Mouse (Mus musculus): ENCODE measurements around the gene Sod1. TPM values are rescaled to one million over a fixed set of nuclear protein-coding genes. Genes with fewer than 3 reads are reported as not detected.

The Sod1 gene
- 100 to 1,000 TPM; 354 to 355 TPM for total RNA-seq (2021)

DNA sequence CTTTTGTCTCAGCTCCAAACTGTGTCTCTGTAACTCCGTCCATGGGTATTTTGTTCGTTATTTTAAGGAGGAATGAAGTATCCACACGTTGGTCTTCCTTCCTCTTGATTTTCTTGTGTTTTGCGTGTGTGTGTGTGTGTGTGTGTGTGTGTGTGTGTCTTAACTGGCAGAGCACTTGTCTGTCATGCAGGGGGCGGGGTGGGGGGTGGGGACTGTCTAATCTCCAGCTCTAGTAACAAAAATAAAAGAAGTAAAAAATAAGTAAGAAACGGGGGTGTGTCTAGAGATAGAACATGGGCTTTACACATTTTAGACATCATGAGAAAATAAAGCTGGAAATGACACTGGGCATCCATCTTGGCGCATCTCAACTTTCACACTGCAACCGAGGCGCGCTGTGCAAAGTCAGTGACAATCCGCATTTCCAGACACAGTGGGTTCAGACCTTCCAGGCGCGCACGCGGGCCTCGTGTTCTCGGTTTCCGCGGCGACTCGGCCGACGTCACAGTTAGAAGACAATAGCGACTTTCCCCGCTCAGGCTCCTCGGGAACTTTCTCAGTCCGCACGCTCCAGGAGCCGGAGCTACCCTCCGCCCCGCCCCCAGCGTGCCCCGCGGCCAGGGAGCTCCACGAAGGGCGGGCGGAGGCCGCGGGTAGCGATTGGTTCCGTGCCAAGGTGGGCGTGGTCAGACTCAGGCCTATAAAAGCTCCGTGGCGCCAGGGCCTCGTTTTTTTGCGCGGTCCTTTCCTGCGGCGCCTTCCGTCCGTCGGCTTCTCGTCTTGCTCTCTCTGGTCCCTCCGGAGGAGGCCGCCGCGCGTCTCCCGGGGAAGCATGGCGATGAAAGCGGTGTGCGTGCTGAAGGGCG lies at the start of gene Sod1:
Gene Sod1 (plus strand): TSS at position 729 of the 866 bp plus-strand sequence.
- DNase-seq (ENCODE audit: extremely low spot score in 1 of 2, low spot score in 2 of 2) = peak; percentile 90 to 96
- intact Hi-C loops (cut with DNase I) = no loop called here

DNA sequence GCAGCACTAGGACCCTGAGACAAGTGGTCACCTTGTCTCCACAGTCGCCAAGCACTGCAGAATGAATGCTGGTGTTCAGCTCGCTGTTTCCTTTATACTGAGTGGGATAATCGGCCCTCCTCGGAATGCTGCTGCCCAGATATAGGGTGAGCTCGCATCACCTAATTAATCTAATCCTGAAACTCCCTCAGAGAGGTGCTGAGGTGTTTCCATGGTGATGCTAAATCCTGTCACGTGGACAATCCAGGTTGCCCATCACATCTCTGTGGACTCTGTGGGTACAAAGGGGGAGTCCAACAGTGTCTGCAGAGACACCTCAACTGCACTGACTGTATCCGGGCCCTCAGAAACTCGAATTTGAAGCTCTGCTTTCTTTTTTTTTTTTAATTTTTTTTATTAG lies 49.1 kb upstream of the Sod1 start:
- DNase-seq (ENCODE audit: extremely low spot score in 1 of 2, low spot score in 2 of 2) = no peak
- intact Hi-C loops (cut with DNase I) = no loop called here

DNA sequence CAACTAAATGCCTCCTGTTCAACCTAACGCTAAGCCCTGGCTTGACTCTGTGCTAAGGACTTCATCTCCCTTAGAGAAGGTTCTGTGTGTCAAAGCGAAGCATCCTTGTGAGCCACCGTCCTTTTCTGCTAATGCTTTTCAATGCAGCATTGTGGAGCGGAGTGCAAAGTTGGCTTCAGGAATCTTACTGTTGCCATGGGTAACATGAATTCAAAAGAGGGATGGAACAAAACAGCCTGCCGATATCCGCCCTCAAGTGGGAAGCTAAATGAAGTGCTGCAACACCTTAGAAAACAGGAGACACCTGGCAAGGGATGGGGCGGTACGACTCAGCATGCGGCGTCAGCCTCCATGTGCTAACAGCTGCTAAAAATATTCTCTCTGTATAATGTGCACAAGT lies 44.1 kb upstream of the Sod1 start:
- intact Hi-C loops (cut with DNase I) = no loop called here

DNA sequence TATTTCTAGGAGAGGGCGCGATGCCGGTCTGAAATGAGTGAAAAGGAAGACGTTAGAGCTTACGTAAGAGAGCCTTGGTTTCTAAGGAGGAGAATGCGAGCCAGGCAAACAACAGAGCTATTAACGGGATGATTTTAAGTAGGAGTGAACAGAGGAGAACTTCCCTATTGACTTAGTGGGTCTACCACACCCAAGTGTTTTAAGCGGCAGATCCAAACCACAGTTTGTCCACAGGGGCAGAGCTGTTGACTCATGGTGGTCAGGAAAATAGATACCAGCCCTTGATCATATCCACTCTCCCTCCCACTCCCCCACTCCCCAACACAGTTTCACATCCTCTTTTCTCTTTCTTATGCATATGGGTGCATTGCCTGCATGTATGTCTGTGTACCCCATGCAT lies 43.1 kb upstream of the Sod1 start:
- no peak for DNase-seq (ENCODE audit: extremely low spot score in 1 of 2, low spot score in 2 of 2)
- intact Hi-C loops (cut with DNase I) = no loop called here

More for the DNA sequence above, 44.1 kb upstream of the Sod1 start:
- DNase-seq (ENCODE audit: extremely low spot score in 1 of 2, low spot score in 2 of 2) = peak in 1 of 2 experiments; percentile 59

DNA sequence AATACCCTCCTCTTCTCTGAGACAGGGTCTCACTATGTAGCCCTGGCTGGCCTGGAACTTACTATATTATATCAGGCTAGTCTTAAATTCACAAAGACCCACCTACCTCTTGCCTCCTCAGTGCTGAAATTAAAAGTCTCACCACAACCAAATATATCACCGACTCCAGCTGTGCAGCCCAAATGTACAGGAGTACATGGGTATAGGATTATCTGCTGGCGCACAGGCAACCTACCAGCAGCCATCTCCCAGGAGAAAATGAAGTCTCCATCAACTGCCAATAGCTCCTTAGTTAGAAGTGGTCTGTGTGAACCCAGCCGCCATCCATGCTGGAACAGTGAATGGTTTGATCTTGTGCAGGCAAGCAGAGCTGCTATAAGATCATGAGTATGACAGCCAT lies 42.1 kb upstream of the Sod1 start:
- no peak for DNase-seq (ENCODE audit: extremely low spot score in 1 of 2, low spot score in 2 of 2)
- intact Hi-C loops (cut with DNase I) = no loop called here

DNA sequence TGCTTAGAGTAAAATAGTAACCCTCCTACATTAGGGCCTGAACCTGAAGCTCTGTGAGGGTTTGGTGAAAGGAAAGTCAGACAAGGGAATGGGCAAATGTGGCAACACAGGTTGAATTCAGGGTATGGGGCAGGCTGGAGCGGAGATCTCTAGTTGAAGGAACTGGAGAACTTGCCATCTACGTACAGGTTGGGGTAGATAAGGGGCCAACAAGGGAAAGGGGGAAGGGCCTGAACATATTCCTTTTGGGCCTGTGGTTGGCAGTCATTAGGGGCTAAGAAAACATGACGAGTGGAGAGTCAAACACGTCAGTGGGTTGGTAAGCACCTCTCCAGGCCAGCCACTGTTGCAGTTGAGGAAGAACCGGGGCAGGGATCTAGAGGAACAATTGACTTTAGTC lies 40.7 kb upstream of the Sod1 start:
- DNase-seq (ENCODE audit: extremely low spot score in 1 of 2, low spot score in 2 of 2) = no peak
- intact Hi-C loops (cut with DNase I) = no loop called here

DNA sequence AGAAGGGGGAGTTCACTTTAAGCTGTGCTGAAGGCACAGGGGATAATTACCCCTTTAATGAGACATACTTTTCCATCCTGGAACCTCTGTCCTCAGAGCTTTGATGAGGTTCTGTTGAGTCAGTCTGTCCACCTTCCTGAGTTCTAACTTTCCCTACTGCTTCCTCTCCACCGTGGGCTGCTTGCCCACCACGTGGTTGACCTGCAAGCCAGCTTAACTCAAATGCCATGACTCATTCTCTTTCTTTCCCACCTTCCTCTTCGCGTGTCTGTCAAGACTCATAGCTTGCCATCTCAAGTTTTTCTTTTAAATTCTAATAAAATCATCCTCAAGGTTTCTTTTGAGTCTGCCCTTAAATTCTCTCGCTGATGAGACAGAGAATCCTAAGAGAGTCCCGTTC lies 39.6 kb upstream of the Sod1 start:
- intact Hi-C loops (cut with DNase I) = no loop called here
- DNase-seq (ENCODE audit: extremely low spot score in 1 of 2, low spot score in 2 of 2) = no peak

DNA sequence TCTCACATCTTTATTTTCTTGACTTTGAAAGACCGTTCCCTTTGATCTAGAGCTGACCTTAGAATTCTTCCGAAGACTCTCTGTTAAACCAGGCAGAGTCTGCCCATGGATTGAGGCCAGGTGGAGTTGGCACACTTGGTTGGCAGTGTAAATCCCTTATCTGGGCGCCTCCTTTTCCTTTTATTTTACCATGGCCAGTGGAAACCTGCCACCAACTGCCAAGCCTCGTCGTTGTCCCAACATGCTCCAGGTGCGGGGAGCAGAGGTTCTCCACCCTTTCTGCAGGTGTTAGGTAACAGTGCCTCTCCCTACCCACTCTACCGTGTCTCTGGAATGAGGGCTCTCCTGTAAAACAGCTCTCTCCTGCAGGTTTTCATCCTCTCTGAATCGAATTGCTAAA lies 38.9 kb upstream of the Sod1 start:
- intact Hi-C loops (cut with DNase I) = no loop called here
- DNase-seq (ENCODE audit: extremely low spot score in 1 of 2, low spot score in 2 of 2) = no peak

DNA sequence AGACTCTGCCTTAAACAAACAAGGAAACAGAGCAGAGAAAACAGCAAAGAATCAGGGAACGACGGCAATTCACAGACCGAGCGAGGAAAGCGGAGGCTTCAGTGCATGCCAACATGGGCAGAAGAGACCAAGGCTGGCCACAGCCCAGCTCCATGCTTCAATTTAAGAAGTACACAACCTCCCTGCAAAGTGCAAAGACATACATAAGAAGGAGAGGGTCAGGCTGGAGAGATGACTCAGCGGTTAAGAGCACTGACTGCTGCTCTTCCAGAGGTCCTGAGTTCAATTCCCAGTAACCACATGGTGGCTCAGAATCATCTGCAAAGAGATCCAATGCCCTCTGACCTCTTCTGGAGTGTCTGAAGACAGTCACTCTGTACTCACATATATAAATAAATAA lies 36.4 kb upstream of the Sod1 start:
- DNase-seq (ENCODE audit: extremely low spot score in 1 of 2, low spot score in 2 of 2) = no peak
- intact Hi-C loops (cut with DNase I) = no loop called here

DNA sequence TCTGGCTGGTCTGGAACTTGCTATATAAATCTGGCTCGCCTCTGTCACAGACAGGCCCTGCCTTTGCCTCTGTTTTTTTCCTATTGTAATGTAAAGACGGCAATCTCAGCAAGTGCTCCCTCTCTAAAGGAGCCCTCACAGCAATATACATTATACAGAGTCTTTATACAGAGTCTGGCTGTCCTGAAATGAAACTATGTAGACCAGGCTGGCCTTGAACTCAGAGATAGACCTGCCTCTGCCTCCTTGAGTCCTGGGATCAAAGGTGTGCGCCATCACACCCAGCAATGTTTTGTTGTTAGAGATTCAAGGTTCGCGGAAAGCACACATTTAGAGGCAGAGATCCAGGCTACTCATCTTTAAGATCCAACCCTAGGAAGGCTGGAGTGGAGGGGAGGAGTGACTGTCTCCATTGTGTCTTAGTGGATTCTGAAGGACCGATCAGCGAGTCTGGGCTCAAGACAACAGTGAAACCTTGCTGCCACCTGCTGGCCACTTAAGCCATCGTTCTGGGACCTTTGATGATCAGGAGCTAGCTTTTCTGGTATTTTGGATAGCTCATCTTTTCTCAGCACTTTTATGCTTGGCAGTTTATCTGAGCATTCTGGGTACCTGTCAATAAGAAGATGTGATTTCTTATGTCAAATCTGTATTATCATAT lies 34.5 kb upstream of the Sod1 start:
- intact Hi-C loops (cut with DNase I) = loop anchor here (1.0 kb wide), 1 partner anchor 413 kb away; no protein-coding TSS in a partner anchor
- peak; percentile 83 to 84 for DNase-seq (ENCODE audit: extremely low spot score in 1 of 2, low spot score in 2 of 2)

DNA sequence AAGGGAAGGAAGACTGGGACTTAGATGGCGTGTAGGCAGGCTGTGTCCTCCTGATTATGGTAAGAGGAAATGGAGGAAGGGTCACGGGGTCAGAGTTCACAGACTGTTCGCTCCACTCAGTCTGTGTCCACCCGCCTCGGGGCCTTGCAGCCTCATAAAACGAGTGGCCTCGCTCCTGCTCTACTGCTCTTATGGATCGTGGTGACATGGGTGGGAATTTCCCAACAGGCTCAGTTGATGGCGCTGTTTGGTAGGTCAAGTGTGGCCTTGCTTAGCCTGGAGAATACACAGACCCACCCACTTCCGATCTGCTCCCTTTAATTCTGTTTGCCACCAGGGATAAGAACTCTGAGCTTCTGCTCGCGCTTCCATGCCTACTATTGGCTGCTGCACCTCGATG lies 33.1 kb upstream of the Sod1 start:
- intact Hi-C loops (cut with DNase I) = no loop called here
- DNase-seq (ENCODE audit: extremely low spot score in 1 of 2, low spot score in 2 of 2) = peak in 1 of 2 experiments; percentile 55

DNA sequence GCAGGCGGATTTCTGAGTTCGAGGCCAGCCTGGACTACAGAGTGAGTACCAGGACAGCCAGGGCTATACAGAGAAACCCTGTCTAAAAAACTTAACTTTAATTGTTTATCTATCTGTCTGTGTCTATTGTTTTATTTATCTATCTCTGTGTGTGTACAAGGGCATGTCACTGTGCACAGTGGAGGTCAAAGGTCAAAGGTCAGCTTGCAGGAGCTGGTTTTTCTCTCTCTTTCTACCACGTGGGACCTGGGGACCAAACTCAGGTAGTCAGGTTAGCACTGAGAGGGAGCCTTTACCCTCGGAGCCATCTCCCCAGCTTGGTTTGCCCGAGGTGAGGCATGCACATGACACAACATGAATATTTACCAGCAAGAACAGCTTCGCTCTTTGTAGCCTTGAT lies 29.3 kb upstream of the Sod1 start:
- intact Hi-C loops (cut with DNase I) = no loop called here
- no peak for DNase-seq (ENCODE audit: extremely low spot score in 1 of 2, low spot score in 2 of 2)

DNA sequence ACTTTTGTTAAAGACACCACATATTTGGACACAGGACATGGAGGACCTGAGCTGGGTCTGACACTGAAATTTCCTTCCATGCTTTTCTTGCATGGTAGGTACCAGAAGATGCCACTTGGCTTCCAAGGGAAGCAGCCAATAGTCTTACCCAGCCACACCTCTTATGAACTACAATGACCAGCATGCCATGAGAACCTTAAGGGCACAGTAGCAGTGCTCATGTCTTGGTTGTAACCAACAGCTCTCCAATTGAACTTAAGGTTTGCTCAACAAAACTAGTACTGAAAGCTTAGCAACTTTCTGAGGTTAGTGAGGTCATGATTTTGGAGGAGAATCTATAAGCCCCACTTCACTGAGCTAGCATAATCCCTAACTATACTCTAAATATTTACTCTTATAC lies 26.8 kb upstream of the Sod1 start:
- no peak for DNase-seq (ENCODE audit: extremely low spot score in 1 of 2, low spot score in 2 of 2)
- intact Hi-C loops (cut with DNase I) = no loop called here

DNA sequence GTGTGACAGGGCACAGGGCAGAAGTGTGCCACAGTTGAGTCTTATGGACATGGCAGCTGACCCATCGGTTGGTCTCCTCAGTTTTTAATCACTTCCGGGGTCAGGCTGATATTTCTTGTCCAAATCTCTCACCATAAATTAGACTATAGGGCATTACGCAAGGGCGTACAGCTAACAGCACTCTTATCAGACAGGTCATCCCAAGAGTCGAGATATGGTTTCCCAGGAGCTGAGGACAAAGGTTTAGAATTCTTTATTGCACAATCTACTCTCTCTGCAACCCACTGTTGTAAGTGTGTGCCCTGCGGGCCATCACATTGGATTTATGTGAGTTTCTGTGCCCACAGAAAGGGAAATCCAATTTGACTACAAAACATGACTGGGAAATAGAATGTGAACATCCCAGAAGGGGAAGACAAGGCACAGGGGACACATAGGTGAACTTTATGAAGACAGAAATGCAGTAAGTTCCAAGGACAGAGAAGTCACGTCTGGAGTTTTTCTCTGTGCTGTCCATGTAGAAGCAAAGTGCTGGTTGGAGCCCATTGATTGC lies 23.8 kb upstream of the Sod1 start:
- no peak for DNase-seq (ENCODE audit: extremely low spot score in 1 of 2, low spot score in 2 of 2)
- intact Hi-C loops (cut with DNase I) = no loop called here

DNA sequence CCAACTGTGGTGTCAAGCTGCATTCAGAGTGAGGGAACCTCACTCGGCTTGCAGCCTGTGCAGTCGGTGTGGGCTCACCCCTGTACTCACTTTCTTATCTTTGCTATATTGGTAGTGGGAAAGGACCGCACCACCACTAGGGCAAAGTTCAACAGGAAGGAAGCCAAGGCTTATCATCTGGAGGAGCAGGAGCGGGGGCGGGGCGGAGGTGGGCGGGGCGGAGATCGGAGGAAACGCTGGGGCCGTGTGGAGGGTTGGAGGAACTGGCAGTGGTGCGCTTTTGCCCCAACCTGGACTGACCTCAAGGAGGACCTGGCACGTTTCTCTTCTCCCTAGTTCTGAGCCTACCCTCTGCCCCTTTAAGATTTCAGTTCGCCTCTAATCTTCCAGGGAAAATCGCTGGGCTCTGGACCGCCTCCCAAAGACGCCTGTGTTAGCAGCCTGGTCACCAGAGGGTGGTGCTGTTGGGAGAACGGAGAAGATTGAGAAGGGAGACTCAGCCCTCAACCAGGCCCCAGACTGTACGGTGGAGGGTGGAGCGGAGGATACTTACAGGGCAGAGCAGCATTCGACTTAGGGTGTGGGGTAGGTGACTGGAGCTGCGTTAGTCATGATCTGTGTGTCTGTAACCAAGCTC lies 23.1 kb upstream of the Sod1 start:
- peak; percentile 37 to 86 for DNase-seq (ENCODE audit: extremely low spot score in 1 of 2, low spot score in 2 of 2)
- intact Hi-C loops (cut with DNase I) = no loop called here

DNA sequence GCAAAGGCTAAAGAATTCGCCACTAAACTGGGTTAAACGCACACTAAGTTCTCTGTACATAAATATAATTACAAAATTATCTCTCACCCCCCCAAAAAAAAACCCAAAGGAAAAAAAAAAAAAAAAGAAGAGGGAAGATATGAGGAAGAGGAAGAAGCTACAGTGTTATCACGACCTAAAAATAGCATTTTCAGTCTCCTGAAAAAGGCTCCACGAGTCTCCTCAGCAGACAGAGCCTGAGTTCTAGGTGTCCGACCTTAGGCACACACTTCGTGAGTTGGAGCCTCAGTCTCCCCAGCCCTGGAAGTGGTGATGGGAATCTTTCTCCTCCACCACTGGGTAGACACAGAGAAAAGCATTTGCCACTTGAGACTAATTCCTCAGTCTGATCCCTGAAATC lies 21.9 kb upstream of the Sod1 start:
- intact Hi-C loops (cut with DNase I) = no loop called here
- DNase-seq (ENCODE audit: extremely low spot score in 1 of 2, low spot score in 2 of 2) = no peak

DNA sequence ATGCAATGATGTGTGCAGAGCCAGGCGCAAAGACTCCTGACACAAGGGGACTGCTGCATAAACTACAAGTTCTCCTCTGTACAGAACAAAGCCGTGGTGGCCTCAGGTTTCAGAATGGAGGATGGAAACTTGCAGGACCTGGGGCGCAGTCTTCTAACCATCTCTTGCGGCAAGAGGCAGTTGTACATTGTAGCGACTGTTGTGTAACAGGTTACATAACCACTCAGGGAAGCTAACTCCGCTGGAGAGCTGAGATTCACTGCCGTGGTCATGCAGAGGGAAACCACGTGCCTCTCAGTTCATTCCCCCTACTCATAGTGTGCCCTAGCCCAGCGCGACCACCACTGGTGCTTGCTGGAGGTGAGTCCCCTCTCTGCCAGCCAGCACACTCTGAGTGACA lies 21.4 kb upstream of the Sod1 start:
- intact Hi-C loops (cut with DNase I) = no loop called here
- DNase-seq (ENCODE audit: extremely low spot score in 1 of 2, low spot score in 2 of 2) = no peak

DNA sequence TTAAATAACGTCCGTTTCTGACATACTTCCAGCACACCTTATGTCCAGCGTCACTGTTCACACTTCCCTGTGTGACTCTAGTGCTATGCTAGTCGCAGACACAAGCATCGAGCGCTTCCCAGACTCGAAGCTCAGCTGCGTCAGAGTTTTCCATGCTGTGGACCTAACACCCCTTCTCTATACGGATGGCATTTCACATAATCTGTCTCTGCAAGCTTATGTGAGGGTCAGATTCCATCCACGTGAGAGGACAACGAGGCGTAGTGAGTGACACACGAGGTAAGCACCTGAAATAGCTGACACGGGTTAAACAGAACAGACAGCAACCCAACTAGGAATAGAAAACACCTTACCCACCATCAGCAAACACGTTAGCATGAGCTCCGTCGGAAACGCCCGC lies 18.4 kb upstream of the Sod1 start:
- no peak for DNase-seq (ENCODE audit: extremely low spot score in 1 of 2, low spot score in 2 of 2)

DNA sequence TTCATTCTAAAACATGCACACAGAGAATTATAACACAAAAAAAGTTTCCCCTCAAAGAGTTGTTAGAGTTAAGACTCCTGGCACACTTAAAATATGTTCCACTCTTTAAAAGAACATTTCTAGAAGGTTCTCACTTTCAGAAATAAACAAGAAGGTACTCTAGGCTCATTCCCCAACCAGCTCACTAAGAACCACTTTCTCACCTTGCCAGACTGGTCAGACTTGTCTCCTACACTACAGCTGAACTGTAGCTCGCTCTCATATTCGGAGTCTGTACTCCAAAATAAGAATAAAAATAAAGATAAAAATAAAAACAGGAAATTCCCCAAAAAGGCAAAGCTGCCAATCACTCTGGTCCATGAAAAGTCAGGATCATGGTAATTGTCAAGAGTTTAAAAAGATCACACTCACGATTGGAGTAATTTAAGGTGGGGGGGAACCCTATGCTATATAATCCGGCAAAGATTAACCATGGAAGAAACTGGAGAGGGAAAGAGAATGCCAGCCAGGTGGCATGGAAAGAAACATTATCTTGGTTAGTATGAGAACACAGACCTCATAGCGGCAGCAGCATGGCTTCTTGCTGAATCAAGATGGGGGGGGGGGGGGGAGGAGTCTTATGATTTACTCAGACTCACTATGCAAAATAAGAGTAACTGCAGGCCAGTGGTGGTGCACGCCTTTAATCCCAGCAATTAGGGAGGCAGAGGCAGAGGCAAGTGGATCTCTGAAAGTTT lies 17.2 kb upstream of the Sod1 start:
- intact Hi-C loops (cut with DNase I) = no loop called here
- DNase-seq (ENCODE audit: extremely low spot score in 1 of 2, low spot score in 2 of 2) = no peak

More for the DNA sequence above, 18.4 kb upstream of the Sod1 start:
- intact Hi-C loops (cut with DNase I) = no loop called here

Measured in left cerebral cortex, postnatal 10 days (tissue).